Mouse (Mus musculus) liver, postnatal 0 days (tissue): Measurements from ENCODE around the gene Ncaph2.

Experiments used
- CTCF ChIP-seq: sonication (generic); IDR thresholded peaks from 2 replicates; pipeline ENCODE4 v1.5.1; 2016; ENCODE audit warnings: antibody characterized with exemption, low read depth
- EP300 ChIP-seq: IDR thresholded peaks from 2 replicates; pipeline ENCODE4 v1.6.1; 2016; ENCODE audit warnings: antibody characterized with exemption, low read depth, mild to moderate bottlenecking

GRCm38 (mm10) chr15:89305966-89306365, 49.6 kb upstream of the Ncaph2 start:
- TF ChIP-seq CTCF (no peak), EP300 (no peak)
